Mouse (Mus musculus) limb, embryonic 13.5 days (tissue): ENCODE measurements around the gene Manf. TPM values are rescaled to one million over a fixed set of nuclear protein-coding genes. Genes with fewer than 3 reads are reported as not detected.

Experiments
- ATAC-seq: fragments of 200-750 bp; cut with Nextera tagmentation; 2 replicates; pipeline ENCODE4 v1.8.0; 2017; ENCODE audit warnings: low read depth, moderate number of reproducible peaks, moderate TSS enrichment; ENCODE audit not compliant: low FRiP score
- H3K27ac ChIP-seq: fragments of 300-500 bp; sonication (generic); 2 replicates; pipeline ENCODE4 v1.5.1; 2015; ENCODE audit warnings: inconsistent platforms, mild to moderate bottlenecking, moderate library complexity
- H3K27me3 ChIP-seq: fragments of 300-500 bp; sonication (generic); 2 replicates; pipeline ENCODE4 v1.6.1; 2015; ENCODE audit warnings: mild to moderate bottlenecking, inconsistent platforms
- H3K36me3 ChIP-seq: fragments of 300-500 bp; sonication (generic); 2 replicates; pipeline ENCODE4 v1.6.1; 2015; ENCODE audit warnings: inconsistent platforms, mild to moderate bottlenecking, moderate library complexity
- H3K4me1 ChIP-seq: fragments of 300-500 bp; sonication (generic); 2 replicates; pipeline ENCODE4 v1.6.1; 2015; ENCODE audit warnings: inconsistent platforms
- H3K4me2 ChIP-seq: fragments of 300-500 bp; sonication (generic); replicated peaks from 2 replicates; pipeline ENCODE4 v1.6.1; 2015; ENCODE audit warnings: inconsistent platforms, mild to moderate bottlenecking, moderate library complexity
- H3K4me3 ChIP-seq: fragments of 300-500 bp; sonication (generic); 2 replicates; pipeline ENCODE4 v1.5.1; 2015; ENCODE audit warnings: moderate library complexity, mild to moderate bottlenecking, inconsistent platforms
- H3K9ac ChIP-seq: fragments of 300-500 bp; sonication (generic); 2 replicates; pipeline ENCODE4 v1.6.1; 2015; ENCODE audit warnings: mild to moderate bottlenecking, inconsistent platforms
- H3K9me3 ChIP-seq: fragments of 300-500 bp; sonication (generic); 2 replicates; pipeline ENCODE4 v1.6.1; 2016; ENCODE audit warnings: inconsistent platforms
- WGBS: fragments of 180-500 bp; shearing (Covaris S2); methylation state at CpG from one replicate; pipeline ENCODE4 v1.1.7; 2015; 5-methylcytosine and 5-hydroxymethylcytosine counted together
- polyA plus RNA-seq: library from polyadenylated mRNA; unstranded; fragments of >200 nt; fragmentation: Nextera tagmentation; extraction: Ambion mirVana; gene quantifications from 2 replicates; pipeline ENCODE4 v1.2.1, GENCODE M21; 2015

Gene Manf
- polyA plus RNA-seq, 1 experiment from 2014 or later: 278 TPM

DNA sequence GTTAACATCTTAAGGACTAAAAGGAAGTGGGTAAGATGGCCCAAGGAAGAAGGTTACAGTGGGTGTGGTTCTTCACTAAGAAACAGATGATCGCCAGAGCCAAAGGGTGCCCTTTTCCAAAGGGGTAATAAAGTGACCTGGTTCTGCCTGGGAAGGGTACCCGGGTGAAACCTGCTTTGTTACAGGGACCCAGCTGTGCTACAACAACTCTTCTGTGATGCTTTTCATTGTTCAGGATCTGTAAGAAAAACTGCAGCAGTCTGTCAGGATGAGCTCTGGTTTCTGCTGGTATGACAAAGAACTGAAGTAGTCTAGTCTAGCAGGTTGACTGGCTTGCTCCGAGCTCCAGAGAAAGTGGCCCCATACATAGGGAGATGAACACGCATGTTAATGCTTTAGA is 9.6 kb downstream of the Manf start:
- H3K4me2 ChIP-seq: no peak overlapping the region
- no peak for ATAC-seq
- H3K4me1 ChIP-seq: peaks cover 48% of the 10 kb centered on the region
- H3K36me3 ChIP-seq: peaks cover 71% of the 10 kb centered on the region
- 72% methylated on average over 4 of the region's 4 CpGs for WGBS
- no peak overlapping the region for H3K9ac ChIP-seq
- H3K27me3 ChIP-seq: no peaks in the 10 kb centered on the region
- H3K9me3 ChIP-seq: no peaks in the 10 kb centered on the region
- no peak overlapping the region for H3K27ac ChIP-seq
- H3K4me3 ChIP-seq: no peak overlapping the region

DNA sequence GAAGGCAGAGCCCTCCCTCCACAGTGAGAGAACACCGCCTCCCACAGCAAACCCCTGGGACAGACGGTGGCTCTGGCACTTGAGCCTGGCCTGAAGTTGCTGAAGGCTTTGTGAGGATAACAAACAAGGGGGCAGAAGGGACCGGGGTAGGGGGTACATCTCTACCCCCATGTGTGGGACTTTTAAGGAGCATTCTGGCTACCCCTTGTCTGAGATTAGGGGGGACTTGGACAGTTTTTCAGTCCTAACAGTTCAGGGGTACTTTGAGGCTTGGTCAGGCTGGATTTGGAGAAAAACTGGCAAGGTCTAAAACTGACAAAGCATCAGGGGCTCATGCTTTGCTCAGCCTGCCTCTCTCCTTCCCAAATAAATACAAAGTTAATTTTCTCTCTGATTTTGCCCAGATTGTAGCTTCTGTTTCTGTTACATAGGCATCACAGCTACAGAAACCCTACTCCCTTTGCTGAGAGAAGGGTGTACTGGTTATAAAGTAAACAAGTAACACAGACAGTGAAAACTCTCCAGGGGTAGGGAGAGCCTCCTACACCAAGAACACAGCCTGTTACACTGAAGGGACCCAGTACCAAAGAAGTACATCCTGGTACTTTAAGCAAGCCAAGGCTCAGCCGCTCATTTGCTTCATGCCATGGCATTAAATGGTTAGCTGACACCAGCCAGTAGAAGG is 10.6 kb downstream of the Manf start:
- Histone ChIP-seq H3K4me2 (no peak overlapping the region), H3K27ac (no peak overlapping the region), H3K4me3 (no peak overlapping the region), H3K9ac (no peak overlapping the region), H3K4me1 (peaks cover 48% of the 10 kb centered on the region), H3K27me3 (no peaks in the 10 kb centered on the region), H3K9me3 (no peaks in the 10 kb centered on the region), H3K36me3 (peaks cover 80% of the 10 kb centered on the region)
- ATAC-seq: no peak
- 61% methylated on average over 4 of the region's 4 CpGs for WGBS

DNA sequence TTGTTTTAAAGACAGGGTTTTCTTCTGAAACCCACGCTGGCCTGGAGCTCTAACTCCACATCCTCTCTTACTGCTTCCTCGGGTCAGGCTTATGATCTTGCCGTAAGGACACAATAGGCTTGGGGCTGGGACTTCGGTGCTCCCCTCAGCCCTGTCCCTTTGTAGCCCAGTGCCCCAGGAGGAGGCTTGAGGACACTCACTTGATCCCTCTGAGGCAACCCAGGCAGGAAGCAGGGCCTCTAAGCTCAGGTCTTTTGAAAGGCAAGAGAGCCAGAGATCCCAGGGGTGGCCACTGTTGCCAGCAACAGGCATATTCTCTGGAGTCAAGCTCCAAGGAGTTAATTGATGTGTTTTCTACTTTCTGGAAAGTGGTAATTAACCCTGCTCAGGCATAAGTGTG is 12.3 kb downstream of the Manf start:
- no peak for ATAC-seq
- Histone ChIP-seq H3K9ac (no peak overlapping the region), H3K4me1 (peaks cover 35% of the 10 kb centered on the region), H3K27ac (no peak overlapping the region), H3K9me3 (no peaks in the 10 kb centered on the region), H3K4me2 (no peak overlapping the region), H3K27me3 (no peaks in the 10 kb centered on the region), H3K4me3 (no peak overlapping the region), H3K36me3 (peaks cover 89% of the 10 kb centered on the region)
- 75% methylated on average over 4 of the region's 4 CpGs for WGBS

DNA sequence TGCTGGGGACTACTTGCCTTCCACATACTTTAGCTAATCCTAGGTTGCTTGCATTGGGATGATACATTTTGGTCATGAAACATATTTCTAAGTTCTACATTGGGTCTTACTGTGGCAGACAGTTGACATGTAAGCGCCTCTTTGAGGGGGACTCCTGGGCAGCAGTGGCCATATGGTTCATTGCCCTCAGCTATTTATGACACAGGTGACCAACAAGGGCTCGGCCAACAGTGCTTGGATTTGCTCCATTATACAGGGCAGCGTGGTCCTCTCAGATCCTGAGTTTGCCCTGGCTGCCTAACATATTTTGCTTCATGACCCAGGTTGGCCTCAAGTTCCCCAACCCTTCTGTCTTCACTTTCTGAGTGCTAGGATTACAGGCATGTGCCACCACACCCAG is 15.1 kb downstream of the Manf start:
- no peak overlapping the region for H3K4me2 ChIP-seq

DNA sequence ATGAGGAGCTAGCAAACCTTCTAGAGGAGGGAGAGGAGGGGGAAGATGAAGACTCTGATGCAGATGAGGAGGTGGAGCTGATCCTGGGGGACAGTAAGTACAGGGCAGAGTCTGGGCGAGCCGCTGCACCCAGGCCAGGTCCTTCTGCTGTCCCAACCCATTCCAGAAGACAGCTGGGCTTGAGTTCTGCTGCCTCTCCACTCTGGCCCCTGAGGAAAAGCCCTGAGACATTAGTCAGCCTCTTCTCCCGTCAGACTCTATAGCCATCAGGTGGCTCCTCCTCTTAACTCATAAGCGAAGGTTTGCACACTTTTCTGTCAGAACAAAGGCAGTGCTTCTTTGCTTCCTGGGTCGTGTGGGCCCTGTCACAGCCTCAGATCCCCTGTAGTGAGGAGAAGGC is 17.6 kb downstream of the Manf start:
- 87% methylated on average over 5 of the region's 5 CpGs for WGBS
- Histone ChIP-seq H3K9ac (no peak overlapping the region), H3K4me2 (no peak overlapping the region), H3K36me3 (peaks cover 76% of the 10 kb centered on the region), H3K4me3 (no peak overlapping the region), H3K27me3 (no peaks in the 10 kb centered on the region), H3K4me1 (no peaks in the 10 kb centered on the region), H3K27ac (no peak overlapping the region), H3K9me3 (no peaks in the 10 kb centered on the region)
- ATAC-seq: no peak

More for the DNA sequence above, 15.1 kb downstream of the Manf start:
- Histone ChIP-seq H3K36me3 (peaks cover 82% of the 10 kb centered on the region), H3K4me1 (peaks cover 8% of the 10 kb centered on the region), H3K4me3 (no peak overlapping the region), H3K9ac (no peak overlapping the region), H3K27me3 (no peaks in the 10 kb centered on the region), H3K27ac (no peak overlapping the region), H3K9me3 (no peaks in the 10 kb centered on the region)
- no peak for ATAC-seq
- WGBS: 78% methylated on average over 3 of the region's 3 CpGs

DNA sequence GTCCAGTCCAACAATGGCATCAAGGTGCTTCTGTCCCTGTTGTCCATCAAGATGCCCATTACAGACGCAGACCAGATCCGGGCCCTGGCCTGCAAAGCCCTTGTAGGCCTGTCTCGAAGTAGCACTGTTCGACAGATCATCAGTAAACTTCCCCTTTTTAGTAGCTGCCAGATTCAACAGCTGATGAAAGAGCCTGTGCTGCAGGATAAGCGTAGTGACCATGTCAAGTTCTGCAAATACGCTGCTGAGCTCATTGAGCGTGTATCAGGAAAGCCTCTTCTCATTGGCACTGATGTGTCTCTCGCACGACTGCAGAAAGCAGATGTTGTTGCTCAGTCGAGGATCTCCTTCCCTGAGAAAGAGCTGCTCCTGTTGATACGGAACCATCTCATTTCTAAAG is 33.7 kb downstream of the Manf start:
- Histone ChIP-seq H3K4me2 (no peak overlapping the region), H3K4me3 (no peak overlapping the region), H3K27me3 (no peaks in the 10 kb centered on the region), H3K9ac (no peak overlapping the region), H3K36me3 (peaks cover 75% of the 10 kb centered on the region), H3K4me1 (no peaks in the 10 kb centered on the region), H3K9me3 (no peaks in the 10 kb centered on the region), H3K27ac (no peak overlapping the region)
- ATAC-seq: no peak
- 93% methylated on average over 11 of the region's 11 CpGs for WGBS

DNA sequence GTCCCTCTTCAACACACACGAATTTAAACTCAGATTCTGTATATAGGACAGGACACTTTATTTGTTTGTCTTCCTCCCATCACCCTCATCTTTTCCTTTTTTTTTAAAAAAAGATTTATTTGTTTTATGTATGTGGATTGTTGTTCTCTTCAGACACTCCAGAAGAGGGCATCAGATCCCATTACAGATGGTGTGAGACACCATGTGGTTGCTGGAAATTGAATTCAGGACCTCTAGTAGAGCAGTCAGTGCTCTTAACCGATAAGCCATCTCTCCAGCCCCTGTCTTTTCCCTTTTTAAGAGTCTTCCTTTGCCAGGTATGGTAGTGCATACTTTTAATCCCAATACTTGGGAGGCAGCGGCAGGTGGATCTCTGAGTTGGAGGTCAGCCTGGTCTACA is 35.1 kb downstream of the Manf start:
- peaks cover 74% of the 10 kb centered on the region for H3K36me3 ChIP-seq
- H3K4me2 ChIP-seq: no peak overlapping the region
- ATAC-seq: no peak
- no peak overlapping the region for H3K27ac ChIP-seq
- 88% methylated on average over 3 of the region's 3 CpGs for WGBS
- no peaks in the 10 kb centered on the region for H3K27me3 ChIP-seq
- H3K4me3 ChIP-seq: no peak overlapping the region
- no peaks in the 10 kb centered on the region for H3K9me3 ChIP-seq
- no peaks in the 10 kb centered on the region for H3K4me1 ChIP-seq
- no peak overlapping the region for H3K9ac ChIP-seq

DNA sequence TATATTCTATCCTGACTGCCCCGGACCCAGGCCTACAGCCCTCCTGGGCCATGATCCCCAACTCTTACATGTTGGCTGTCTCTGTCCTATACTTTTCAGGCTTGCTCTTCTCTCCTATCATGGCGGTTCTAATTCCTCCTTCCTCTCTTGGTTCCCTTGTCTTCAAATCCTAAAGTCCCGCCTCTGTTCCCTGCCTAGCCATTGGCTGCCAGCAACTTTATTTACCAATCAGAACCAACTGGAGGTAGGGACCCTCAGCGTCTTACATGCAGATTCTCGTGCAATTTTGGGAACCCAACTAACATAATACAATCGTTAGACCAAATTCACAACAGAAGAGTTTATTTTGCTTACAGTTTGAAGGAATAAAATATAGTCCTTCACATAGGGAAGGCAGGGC is 49.0 kb downstream of the Manf start:
- 92% methylated on average over 6 of the region's 6 CpGs for WGBS
- peaks cover 73% of the 10 kb centered on the region for H3K36me3 ChIP-seq

DNA sequence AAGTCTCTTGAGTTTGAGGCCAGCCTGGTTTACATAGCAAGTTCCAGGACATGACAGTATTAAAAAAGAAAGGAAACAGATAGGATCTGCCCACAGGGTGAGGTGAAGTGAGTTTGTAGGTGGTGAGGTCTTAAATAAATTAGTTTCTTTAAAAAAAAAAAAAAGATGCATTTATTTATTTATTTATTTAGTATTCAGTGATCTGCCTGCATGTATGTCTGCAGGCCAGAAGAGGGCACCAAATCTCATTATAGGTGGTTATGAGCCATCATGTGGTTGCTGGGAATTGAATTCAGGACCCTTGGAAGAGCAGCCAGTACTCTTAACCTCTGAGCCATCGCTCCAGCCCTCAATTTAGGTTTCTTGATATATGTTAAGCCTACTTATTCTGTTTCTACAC is 51.2 kb downstream of the Manf start:
- 94% methylated on average over 1 of the region's 1 CpGs for WGBS
- Histone ChIP-seq H3K4me1 (no peaks in the 10 kb centered on the region), H3K4me3 (no peak overlapping the region), H3K9me3 (no peaks in the 10 kb centered on the region), H3K27ac (no peak overlapping the region), H3K9ac (no peak overlapping the region), H3K4me2 (no peak overlapping the region), H3K27me3 (no peaks in the 10 kb centered on the region), H3K36me3 (peaks cover 73% of the 10 kb centered on the region)
- ATAC-seq: no peak

More for the DNA sequence above, 49.0 kb downstream of the Manf start:
- H3K9me3 ChIP-seq: no peaks in the 10 kb centered on the region
- H3K27me3 ChIP-seq: no peaks in the 10 kb centered on the region
- H3K9ac ChIP-seq: no peak overlapping the region
- no peak for ATAC-seq
- H3K4me1 ChIP-seq: no peaks in the 10 kb centered on the region
- H3K4me2 ChIP-seq: no peak overlapping the region
- no peak overlapping the region for H3K4me3 ChIP-seq
- no peak overlapping the region for H3K27ac ChIP-seq

DNA sequence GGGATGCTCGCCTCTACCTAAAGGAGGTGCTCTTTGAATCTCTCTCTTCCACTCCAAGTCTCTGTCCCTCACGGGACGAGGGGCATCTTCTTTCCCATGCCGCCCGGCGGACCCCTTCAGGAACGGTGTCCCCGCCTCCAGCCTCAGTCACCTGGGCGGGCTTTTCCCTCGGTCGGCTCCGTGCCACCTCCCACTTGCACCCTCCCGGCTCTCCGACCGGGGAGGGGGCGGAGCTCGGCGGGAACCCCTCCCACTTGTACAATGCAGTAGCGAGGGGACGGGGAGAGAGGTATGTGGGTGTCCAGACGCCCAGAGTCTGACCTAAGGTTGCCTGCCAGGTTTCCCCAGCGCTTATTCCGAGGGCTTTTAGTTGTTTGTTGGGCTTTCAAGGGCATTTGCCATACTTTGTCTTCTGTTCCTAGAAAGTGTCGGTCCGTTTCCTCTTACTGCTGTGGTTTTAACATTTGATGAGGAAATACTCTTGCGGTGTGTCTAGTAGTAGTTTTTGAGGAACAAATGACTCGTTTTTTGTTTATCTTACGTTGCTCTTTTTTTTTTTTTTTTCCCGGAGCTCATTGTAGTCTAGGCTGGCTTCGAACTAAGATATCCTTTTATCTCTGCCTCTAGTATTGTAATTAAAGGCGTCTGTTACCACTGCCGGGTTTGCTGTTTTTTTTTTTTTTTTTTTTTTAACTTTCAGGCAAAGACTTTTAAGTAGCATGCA is 69.2 kb downstream of the Manf start:
- ATAC-seq: peak; percentile 87
- Histone ChIP-seq H3K27ac (peak overlapping the region; percentile 92), H3K4me2 (peak overlapping the region; percentile 64), H3K9ac (peak overlapping the region; percentile 91), H3K36me3 (no peaks in the 10 kb centered on the region), H3K27me3 (no peaks in the 10 kb centered on the region), H3K4me1 (peaks cover 7% of the 10 kb centered on the region; the same call in 1 of the 2 replicates), H3K4me3 (peak overlapping the region; percentile 95), H3K9me3 (no peaks in the 10 kb centered on the region)
- 3% methylated on average over 32 of the region's 32 CpGs for WGBS

DNA sequence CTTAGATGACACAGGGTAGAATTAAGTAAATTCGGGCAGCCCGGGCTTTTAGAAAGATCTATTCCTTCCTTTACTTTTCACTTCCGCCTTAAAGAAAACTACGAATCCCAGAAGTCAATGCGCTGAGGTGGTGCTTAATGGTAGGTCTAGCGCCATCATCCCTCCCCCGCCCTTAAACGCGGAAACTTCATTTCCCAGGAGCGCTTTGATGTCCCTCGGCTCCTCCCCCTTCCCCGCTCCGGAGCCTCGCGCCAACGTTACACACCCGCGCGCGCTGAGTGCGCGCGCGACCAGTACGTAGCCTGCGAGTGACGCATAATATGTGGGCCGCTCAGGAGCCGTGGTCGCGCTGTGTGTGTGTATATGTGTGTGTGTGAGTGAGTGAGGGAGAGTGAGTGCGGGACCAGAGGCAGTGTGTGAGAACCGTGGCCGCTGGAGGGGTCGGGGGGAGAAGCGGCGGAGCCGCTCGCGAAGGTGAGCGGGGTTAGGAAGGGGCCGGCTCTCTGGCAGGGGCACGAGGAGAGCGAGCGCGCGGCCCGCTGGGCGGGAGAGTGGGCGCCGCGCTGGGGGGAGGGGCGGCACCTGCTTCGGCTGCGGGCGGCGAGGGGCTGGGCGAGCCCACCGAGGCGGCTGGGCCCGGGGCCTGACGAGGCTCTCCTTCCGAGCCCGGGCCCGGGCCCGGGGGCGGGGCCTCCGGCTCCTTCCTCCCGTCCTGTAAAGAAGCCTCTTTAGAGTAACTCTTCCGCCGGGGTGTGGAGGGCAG is 70.0 kb downstream of the Manf start, which contains the start of gene Dcaf1:
Dcaf1 (plus strand) TSS at position 257 of the 763 bp plus-strand sequence.
- under 1% methylated on average over 42 of the region's 71 CpGs for WGBS
- Histone ChIP-seq H3K4me3 (peak within 1 kb of the TSS; percentile 95), H3K4me2 (peak within 1 kb of the TSS; percentile 64), H3K27me3 (no peaks in the 10 kb centered on the region), H3K9me3 (no peaks in the 10 kb centered on the region), H3K36me3 (no peaks in the 10 kb centered on the region), H3K27ac (peak within 1 kb of the TSS; percentile 92), H3K9ac (peak within 1 kb of the TSS; percentile 91), H3K4me1 (peaks cover 7% of the 10 kb centered on the region; the same call in 1 of the 2 replicates)
- ATAC-seq: peak; percentile 97

DNA sequence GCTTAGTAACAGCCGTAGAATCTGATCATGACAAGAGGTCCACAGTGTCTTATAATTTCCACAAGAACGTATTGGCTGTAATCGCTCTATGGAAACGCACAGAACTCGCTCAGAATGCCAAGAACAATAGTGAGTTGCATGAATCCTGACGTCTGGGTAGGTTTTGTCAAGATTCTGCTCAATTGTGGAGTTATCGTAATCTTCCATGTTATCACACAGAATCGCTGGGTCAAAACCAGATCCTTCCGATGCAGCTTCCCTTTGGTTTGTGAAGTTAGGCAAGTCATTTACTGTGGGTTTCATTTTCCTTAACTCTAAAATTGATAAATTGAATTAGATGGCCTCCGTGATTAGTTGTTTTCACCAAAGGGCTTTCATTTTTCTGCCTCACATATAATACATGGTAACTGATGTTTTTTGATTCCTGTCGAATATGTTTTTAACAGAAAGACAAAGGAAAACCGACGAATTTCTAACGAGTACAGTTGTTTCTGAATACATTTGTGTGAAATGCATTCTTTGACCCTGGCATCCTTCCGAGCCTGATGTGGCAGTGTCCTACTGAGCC is 70.6 kb downstream of the Manf start:
- 55% methylated on average over 15 of the region's 15 CpGs for WGBS
- peak overlapping the region; percentile 95 for H3K4me3 ChIP-seq
- no peak for ATAC-seq
- no peaks in the 10 kb centered on the region for H3K9me3 ChIP-seq
- no peaks in the 10 kb centered on the region for H3K36me3 ChIP-seq
- peak overlapping the region; percentile 64 for H3K9ac ChIP-seq
- no peak overlapping the region for H3K27ac ChIP-seq
- no peaks in the 10 kb centered on the region for H3K27me3 ChIP-seq
- H3K4me2 ChIP-seq: peak overlapping the region; percentile 57
- peaks cover 7% of the 10 kb centered on the region; the same call in 1 of the 2 replicates for H3K4me1 ChIP-seq
